Mouse (Mus musculus): Measurements from ENCODE around the gene Ube2s. TPM values are rescaled to one million over a fixed set of nuclear protein-coding genes. Genes with fewer than 3 reads are reported as not detected.

The Ube2s gene
- polyA plus RNA-seq, 2 experiments from 2014 or later, result 39.3 to 43.6 TPM

DNA sequence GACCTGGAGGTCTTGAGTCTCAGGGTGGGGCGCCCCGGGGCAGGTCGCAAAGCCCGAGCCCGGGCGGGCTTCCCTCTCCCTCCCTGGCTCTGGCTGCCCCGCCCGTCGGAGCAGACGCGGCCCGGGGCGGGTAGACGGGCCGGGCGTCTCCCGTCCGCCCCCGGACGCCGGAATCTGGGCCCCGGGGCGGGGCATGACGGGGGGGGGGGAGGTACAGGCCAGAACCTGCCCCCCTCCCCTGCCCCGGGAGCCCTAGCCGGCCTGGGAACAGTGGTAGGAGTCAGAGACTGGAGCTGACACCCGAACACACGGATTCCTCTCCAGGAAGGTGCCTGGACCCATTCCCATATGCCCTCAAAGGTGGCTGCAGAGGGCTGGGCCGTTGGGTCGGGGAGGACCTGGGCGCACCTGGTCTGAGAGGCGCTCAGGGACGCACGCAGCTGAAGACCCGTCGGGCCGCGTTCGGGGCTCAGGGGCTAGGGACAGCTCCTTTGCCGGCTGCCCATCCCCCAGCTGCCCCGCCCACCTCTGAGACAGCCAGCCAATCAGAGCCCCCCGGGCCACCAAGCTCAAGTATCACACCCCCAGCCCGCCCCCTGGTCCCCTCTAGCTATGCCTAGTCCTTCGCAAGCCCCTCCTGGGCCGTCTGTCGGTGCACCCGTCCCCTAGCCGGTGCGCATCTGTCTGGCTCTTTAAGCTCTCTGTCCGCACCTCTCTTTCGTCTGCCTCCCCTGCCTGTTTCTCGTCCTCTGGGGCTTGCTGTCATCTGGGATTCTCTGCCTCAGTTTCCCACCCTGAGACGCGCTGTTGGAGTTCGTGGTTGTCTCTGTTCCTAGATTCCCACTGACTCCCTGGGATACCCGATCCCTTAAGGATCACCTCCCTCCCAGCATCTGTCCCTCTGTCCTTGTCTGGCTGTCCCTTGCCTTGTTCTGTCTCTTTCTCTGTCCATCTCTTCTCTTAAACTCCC lies 35.2 kb downstream of the Ube2s start:
- peak; percentile 32 for ATAC-seq

DNA sequence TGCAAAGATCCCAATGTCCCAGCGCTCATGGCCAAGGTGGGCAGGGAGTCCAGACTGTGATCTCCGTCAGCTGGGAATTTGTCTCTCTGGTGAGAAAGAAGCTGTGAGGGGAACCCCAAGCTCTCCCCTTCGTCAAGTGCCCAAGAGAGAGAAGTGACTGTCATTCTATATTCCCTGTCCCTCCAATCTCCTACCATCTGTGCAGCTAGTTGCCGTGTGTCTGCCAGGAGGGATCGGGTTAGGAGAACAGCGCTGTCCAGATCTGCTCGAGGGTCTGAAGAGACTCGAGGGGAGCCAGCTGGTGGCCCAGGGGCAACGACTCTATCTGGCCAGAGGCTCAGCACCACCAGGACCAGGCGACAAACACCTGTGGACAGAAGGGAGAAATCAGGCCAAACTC lies 36.3 kb downstream of the Ube2s start:
- no peak for ATAC-seq

DNA sequence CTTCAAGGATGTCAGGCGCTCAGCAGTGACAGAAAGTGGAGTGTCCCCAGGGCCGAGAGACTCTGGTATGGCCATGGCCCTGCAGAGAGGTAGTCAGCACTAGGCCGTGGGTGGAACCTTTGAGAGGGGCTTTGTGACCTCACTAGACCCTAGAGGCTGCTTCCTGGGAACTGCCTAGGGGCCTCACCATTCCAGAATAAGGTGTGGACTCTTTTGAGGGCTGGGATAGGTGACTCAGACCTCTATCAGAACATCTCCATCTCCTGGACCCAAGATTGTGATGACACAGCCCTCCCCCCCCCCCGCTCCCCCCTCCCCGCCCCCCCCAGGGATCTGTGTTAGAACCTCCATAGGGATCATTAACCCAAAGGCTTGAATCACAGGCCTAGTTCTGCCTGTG lies 41.2 kb downstream of the Ube2s start, which contains the start of gene Fam71e2:
Gene Fam71e2 (minus strand): TSS at position 101 of the 400 bp plus-strand sequence.
- ATAC-seq, result no peak

DNA sequence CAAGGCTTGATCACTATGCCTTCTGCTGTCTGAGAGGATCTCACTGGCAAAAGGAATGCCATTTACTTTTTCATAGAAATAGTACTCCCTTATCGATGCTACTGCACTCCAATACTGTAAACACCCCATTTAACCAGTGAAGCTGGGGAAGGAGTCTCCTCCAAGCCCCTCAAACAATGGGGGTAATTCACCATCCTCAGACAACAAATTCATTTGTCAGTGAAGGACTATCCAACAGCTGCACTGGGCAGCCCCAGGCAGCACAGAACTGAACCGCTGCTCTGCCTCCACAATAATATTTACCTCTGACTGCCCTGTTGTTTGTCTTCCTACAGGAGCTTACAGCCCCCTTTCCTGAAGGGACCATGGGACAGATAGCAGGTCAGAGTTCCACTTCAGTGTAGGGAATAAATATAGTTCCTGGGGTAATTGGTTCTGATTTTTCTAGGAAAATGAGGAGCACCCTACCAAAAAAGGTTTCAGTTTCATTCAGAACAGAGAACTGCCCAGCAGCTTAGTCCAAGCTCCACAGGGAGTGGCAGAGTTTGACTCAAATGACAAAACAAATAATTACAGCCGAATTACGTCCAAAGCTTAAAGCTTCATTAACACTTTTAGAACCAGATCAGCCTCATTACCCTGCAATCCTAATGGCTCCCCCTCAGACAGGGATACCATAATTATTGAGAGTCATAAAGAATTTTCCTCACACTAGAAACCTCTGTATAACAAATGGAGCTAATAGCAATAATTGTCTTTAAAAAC lies 47.3 kb downstream of the Ube2s start:
- ATAC-seq, result no peak

DNA sequence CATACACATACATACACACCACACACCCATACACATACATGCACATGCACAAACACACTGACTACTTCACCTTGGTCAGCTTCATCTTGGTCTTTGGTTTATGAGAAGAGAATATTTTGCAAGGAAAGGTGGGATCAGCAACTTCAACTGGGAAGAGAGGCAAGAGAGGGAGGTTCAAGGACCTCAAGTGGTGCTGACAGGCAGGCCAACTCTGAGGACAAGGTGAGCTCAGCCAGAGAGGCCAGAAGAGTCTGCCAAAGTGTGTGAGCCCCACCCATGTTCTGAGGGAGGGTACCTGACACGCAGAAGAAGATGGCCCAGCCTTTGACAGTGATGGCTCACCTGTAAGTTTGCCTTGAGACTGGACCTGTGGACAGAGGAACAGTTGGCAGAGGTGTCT lies 52.7 kb downstream of the Ube2s start:
- no peak for ATAC-seq

DNA sequence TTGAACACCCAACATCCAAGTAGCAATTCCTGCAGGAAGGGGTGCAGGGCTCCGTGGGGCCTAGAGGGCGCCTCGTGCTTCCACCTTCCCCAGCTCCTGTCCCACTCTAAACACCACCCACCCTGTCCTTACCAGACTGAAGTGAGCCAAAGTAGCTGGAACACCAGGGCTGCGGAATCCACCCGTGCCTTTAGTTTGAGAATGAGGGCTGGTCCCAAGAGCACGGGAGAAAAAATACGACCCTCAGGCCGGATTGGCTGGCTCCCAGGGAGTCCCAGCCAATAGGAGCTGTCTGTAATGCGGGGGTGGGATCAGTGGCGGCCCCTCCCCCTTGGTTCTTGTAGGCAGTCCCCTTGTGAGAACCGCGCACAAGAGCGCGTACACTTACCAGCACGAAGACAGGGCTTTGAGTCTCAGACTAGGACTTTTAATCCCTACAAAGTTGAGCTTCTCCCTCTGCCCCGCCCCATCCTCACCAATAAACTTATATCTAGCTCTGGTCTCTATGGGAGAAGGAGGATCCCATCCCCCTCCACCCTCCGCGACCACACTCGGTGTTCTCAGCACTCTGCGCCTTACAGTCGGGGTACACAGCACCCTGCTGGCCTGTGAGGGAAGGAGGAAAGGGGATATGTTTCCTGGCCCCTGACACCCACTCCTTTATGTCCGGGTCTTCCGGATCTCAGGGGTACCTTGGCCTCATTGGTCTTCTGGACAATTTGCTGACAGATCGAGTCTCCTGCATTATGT lies 59.4 kb downstream of the Ube2s start, which contains the start of gene Cox6b2:
Gene Cox6b2 (minus strand): TSS at position 274 of the 750 bp plus-strand sequence.
- ATAC-seq, result peak; percentile 28

DNA sequence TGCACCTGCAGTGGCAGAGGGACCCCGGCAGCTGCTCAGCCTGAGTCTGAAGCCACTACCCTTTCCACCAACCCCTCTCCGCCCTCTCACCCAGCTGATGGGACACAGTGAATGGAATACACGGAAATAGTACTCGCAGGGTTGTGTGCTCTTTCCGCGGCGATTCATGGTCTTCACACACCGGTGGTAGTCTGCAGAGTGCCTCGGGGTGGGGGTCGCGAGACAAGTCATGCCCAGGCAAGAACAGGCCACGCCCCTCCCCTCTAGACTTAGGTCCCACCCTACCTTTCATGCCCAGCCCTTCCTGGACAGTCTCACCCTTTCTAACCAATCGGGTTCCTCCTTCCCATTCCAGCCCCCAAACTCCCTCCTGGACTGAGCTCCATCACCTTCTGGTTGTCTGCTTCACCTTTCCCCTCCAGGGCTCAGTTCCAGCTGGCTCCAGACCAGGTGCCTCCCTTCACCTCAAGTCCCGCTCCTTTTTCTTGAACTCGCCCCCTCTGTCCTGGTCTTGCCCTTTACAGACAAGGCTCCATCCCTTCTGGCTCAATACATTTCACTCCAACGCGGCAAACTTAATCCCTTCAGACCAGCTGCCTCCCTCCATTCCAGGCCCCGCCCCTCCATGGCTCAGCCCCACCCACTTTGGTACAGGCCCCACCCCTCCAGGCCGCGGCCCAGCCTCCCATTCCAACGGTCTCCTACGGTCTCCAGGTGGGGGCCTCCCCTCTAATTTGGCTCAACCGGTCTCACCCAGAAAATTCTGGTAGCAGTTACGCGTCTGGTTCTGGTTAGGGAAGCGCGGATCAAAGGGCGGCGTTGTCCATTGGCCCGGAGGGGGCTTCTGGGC lies 60.2 kb downstream of the Ube2s start:
- ATAC-seq, result no peak

DNA sequence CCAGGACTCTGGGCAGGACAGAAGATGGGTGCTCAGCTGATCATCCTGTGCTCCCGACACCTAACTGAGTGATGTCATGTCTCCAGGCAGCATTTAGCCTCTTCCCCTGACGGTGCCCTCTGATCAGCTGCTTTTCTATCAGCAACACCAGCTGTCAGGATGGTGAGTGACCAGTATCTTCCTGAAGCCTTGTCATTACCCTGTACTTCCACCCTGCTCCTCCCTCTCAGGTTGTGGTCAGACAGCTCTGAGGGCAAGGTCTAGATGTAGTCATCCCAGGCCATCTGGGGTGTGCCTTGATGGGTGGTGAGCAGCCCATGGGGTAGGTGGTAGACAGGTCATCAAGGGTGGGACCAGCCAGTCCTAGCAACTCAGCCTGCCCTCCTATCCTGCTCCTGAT lies 63.2 kb downstream of the Ube2s start:
- ATAC-seq, result no peak

DNA sequence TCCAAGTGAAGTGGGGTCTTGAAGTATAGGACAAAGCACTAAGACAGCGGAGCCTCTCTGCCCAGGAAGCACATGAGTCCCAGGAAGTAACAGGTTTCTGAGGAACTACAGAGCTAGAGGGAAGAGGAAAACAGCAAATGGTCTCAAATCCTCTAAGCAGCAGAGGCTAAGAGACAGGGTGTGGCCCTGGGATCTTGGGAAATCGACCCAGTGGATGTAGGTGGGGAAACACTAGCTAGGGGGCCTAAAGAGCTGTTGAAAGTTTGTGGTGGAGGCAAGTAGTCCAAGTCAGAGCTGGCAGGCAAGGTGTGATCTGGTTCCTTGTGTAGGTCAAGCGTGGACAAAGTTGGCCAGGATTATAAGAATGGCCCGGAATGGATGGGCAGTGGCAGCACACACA lies 64.1 kb downstream of the Ube2s start:
- ATAC-seq, result no peak

DNA sequence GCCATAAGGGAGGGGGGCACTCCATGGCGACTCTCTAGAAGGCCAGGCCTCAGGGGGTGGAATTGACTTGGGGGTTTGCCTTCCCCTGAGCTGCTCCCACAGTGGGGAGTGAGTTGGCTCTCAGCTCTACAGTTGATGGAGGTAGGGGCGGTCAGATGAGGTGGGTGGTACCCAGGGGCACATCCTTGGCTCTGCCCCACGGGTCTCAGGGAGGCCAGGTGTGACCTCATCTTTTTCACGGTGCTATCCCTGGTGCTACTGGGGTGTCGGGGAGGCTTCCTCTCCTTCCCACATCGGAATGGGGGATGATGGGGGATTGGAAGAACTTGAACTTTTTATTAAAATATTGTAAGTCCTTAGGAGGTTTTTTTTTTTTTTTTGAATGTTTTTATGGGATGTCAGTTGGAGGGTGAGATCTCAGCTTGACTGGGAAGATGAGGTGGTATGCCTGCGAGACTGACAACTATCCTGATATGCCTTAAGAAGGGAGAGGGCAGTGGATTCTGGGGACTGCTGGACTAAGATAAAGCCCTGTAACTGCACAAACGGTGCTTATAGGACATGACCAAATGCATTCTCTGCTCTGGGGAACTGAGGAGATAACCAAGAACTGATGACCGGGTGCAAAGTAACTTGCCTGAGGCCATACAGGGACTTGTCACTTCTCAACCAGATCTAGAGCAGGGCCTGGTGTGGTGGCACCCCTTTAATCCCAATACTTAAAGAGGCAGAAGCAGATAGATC lies 65.1 kb downstream of the Ube2s start:
- no peak for ATAC-seq

DNA sequence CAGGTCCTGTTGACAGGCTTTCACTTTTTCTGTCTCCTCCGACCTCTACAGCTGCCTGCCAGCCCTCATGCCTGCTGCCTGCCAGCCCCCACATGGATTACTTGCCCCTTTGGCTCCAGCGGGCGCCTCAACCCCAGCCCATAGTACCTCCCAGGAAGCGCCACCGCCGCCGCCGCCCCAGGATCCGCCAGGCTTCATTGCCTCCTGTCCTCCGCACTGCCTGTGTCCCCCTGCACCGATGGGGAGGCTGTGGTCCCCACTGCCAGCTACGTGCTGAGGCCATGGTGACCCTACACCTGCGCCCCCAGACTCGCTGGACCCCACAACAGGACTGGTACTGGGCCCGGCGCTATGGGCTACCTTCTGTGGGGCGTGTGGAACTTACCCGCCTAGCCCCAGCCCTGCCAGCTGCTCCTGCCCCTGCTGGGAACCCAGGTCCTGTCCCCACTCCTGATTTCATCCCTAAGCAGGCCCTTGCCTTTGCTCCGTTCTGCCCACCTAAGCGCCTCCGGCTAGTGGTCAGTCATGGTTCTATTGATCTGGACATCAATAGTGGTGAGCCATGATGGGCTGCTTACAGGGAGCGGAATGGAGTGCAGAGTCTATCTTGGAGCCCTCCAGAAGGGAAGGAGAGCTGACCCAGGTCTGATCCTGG lies 65.9 kb downstream of the Ube2s start:
- ATAC-seq, result no peak

DNA sequence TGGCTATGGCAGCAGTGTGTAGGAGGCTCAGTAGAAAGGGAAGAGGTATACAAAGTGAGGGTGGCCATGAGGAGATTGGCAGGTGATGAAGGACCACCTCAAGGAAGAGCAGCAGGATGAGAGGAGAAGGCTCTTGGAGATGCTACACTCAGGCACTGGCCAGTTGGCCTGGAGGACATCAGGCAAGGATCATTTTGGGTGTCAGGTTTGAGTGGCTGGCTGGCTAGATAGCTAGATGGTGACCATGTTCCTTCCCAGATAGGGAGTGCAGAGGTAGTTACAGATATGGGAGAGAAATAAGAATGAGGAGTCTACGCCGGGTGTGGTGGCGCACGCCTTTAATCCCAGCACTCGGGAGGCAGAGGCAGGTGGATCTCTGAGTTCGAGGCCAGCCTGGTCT lies 67.5 kb downstream of the Ube2s start:
- no peak for ATAC-seq

Other genes starting within 250 kb of the Ube2s start
- gene Ptprh, start 208.5 kb downstream of the Ube2s start, polyA plus RNA-seq (2017; shearing (Covaris generic)), result not detected
- gene Tmem86b, start 181.2 kb downstream of the Ube2s start, polyA plus RNA-seq (2017; shearing (Covaris generic)), result 1 to 10 TPM; 3.0 to 4.1 TPM
- 10 to 100 TPM; 10.6 to 11.1 TPM for gene Ppp6r1, start 153.6 kb downstream of the Ube2s start, polyA plus RNA-seq (2017; shearing (Covaris generic))
- gene Hspbp1, start 127.5 kb downstream of the Ube2s start, polyA plus RNA-seq (2017; shearing (Covaris generic)), result 10 to 100 TPM; 38.9 to 60.9 TPM
- gene Brsk1, start 122.0 kb downstream of the Ube2s start, polyA plus RNA-seq (2017; shearing (Covaris generic)), result not detected
- gene Tmem150b, start 87.3 kb downstream of the Ube2s start, polyA plus RNA-seq (2017; shearing (Covaris generic)), result not detected
- gene Kmt5c, start 72.5 kb downstream of the Ube2s start, polyA plus RNA-seq (2017; shearing (Covaris generic)), result 10 to 100 TPM; 19.7 to 28.9 TPM
- gene Cox6b2, start 59.5 kb downstream of the Ube2s start, polyA plus RNA-seq (2017; shearing (Covaris generic)), result 1 to 10 TPM; 2.1 to 4.5 TPM
- not detected for gene Fam71e2, start 41.3 kb downstream of the Ube2s start, polyA plus RNA-seq (2017; shearing (Covaris generic))
- not detected for gene Il11, start 29.7 kb downstream of the Ube2s start, polyA plus RNA-seq (2017; shearing (Covaris generic))
- gene Tmem190, start 29.7 kb downstream of the Ube2s start, polyA plus RNA-seq (2017; shearing (Covaris generic)), result not detected
- 1 to 10 TPM in 1 of 2 experiments, not detected in 1; 1.2 TPM for gene Tmem238, start 22.9 kb downstream of the Ube2s start, polyA plus RNA-seq (2017; shearing (Covaris generic))
- 100 to 1,000 TPM; 460 to 740 TPM for gene Rpl28, start 19.7 kb downstream of the Ube2s start, polyA plus RNA-seq (2017; shearing (Covaris generic))
- gene Shisa7, start 32.1 kb upstream of the Ube2s start, polyA plus RNA-seq (2017; shearing (Covaris generic)), result under 1 TPM in 1 of 2 experiments, not detected in 1; 0.09 TPM
- gene Isoc2b, start 57.7 kb upstream of the Ube2s start, polyA plus RNA-seq (2017; shearing (Covaris generic)), result 10 to 100 TPM; 34.4 to 50.2 TPM
- under 1 TPM; 0.20 to 0.69 TPM for gene Isoc2a, start 64.6 kb upstream of the Ube2s start, polyA plus RNA-seq (2017; shearing (Covaris generic))
- gene Gm36210, start 93.9 kb upstream of the Ube2s start, polyA plus RNA-seq (2017; shearing (Covaris generic)), result not detected
- 1 to 10 TPM; 1.9 TPM for gene Zfp628, start 102.6 kb upstream of the Ube2s start, polyA plus RNA-seq (2017; shearing (Covaris generic))
- not detected for gene Nat14, start 109.4 kb upstream of the Ube2s start, polyA plus RNA-seq (2017; shearing (Covaris generic))
- gene Ssc5d, start 113.2 kb upstream of the Ube2s start, polyA plus RNA-seq (2017; shearing (Covaris generic)), result under 1 TPM in 1 of 2 experiments, not detected in 1; 0.10 TPM
- not detected for gene Sbk2, start 151.8 kb upstream of the Ube2s start, polyA plus RNA-seq (2017; shearing (Covaris generic))
- not detected for gene Sbk3, start 158.6 kb upstream of the Ube2s start, polyA plus RNA-seq (2017; shearing (Covaris generic))
- gene Zfp579, start 183.6 kb upstream of the Ube2s start, polyA plus RNA-seq (2017; shearing (Covaris generic)), result 1 to 10 TPM; 2.9 to 5.3 TPM
- 10 to 100 TPM; 33.3 to 55.4 TPM for gene Zfp524, start 201.8 kb upstream of the Ube2s start, polyA plus RNA-seq (2017; shearing (Covaris generic))
- 10 to 100 TPM in 1 of 2 experiments, 1 to 10 TPM in 1; 8.1 to 10.1 TPM for gene Fiz1, start 202.1 kb upstream of the Ube2s start, polyA plus RNA-seq (2017; shearing (Covaris generic))
- gene Gm44973, start 202.9 kb upstream of the Ube2s start, polyA plus RNA-seq (2017; shearing (Covaris generic)), result 10 to 100 TPM in 1 of 2 experiments, 1 to 10 TPM in 1; 5.6 to 19.0 TPM
- gene Zfp865, start 207.8 kb upstream of the Ube2s start, polyA plus RNA-seq (2017; shearing (Covaris generic)), result 1 to 10 TPM; 3.5 to 5.3 TPM
- gene Ccdc106, start 208.0 kb upstream of the Ube2s start, polyA plus RNA-seq (2017; shearing (Covaris generic)), result under 1 TPM in 1 of 2 experiments, not detected in 1; 0.60 TPM
- not detected for gene 4632433K11Rik, start 221.5 kb upstream of the Ube2s start, polyA plus RNA-seq (2017; shearing (Covaris generic))
- 1 to 10 TPM; 2.5 to 3.1 TPM for gene Zfp784, start 225.9 kb upstream of the Ube2s start, polyA plus RNA-seq (2017; shearing (Covaris generic))
- 1 to 10 TPM; 1.2 to 2.8 TPM for gene Zfp580, start 238.9 kb upstream of the Ube2s start, polyA plus RNA-seq (2017; shearing (Covaris generic))
- gene U2af2, start 249.6 kb upstream of the Ube2s start, polyA plus RNA-seq (2017; shearing (Covaris generic)), result 10 to 100 TPM; 24.2 to 30.1 TPM

Data from activated CD4-positive, CD25-positive, alpha-beta regulatory T cell, adult 4 months (primary cell).